Mouse (Mus musculus) forebrain, postnatal 0 days (tissue): ENCODE results near the gene Gm49387. TPM values are rescaled to one million over a fixed set of nuclear protein-coding genes. Genes with fewer than 3 reads are reported as not detected.

Experiments used
- ATAC-seq: fragments of 200-750 bp; cut with Nextera tagmentation; 2 replicates; pipeline ENCODE4 v1.8.0; 2017; ENCODE audit warnings: mild to moderate bottlenecking, moderate library complexity
- DNase-seq: peaks from one replicate; pipeline ENCODE4 v3.0.0-alpha.2; 2015
- H3K27ac ChIP-seq: fragments of 300-500 bp; sonication (generic); 2 replicates; pipeline ENCODE4 v1.5.1; 2014; ENCODE audit warnings: low read depth, mild to moderate bottlenecking, antibody characterized with exemption, low read length, moderate library complexity, mixed read lengths
- H3K27me3 ChIP-seq: fragments of 300-500 bp; sonication (generic); 2 replicates; pipeline ENCODE4 v1.6.1; 2014; ENCODE audit warnings: mild to moderate bottlenecking, low read length, mixed read lengths; ENCODE audit not compliant: insufficient read depth
- H3K36me3 ChIP-seq: fragments of 300-500 bp; sonication (generic); 2 replicates; pipeline ENCODE4 v1.6.1; 2014; ENCODE audit warnings: mild to moderate bottlenecking, moderate library complexity; ENCODE audit not compliant: insufficient read depth
- H3K4me1 ChIP-seq: fragments of 300-500 bp; sonication (generic); 2 replicates; pipeline ENCODE4 v1.6.1; 2014; ENCODE audit warnings: antibody characterized with exemption; ENCODE audit not compliant: insufficient read depth
- H3K4me2 ChIP-seq: fragments of 300-500 bp; sonication (generic); 2 replicates; pipeline ENCODE4 v1.6.1; 2014; ENCODE audit warnings: low read depth, mild to moderate bottlenecking, moderate library complexity
- H3K4me3 ChIP-seq: fragments of 300-500 bp; sonication (generic); 2 replicates; pipeline ENCODE4 v1.5.1; 2014; ENCODE audit warnings: low read depth, low read length, mixed read lengths
- H3K9ac ChIP-seq: fragments of 300-500 bp; sonication (generic); 2 replicates; pipeline ENCODE4 v1.6.1; 2014; ENCODE audit warnings: mild to moderate bottlenecking
- H3K9me3 ChIP-seq: fragments of 300-500 bp; sonication (generic); 2 replicates; pipeline ENCODE4 v1.6.1; 2016; ENCODE audit warnings: low read length
- CTCF ChIP-seq: sonication (generic); IDR thresholded peaks from 2 replicates; pipeline ENCODE4 v1.5.1; 2016; ENCODE audit warnings: antibody characterized with exemption, control low read depth, low read depth
- WGBS: fragments of 180-500 bp; shearing (Covaris S2); extraction: QIAGEN DNeasy Blood & Tissue Kit; methylation state at CpG from one replicate; pipeline ENCODE4 v1.1.7; 2014; 5-methylcytosine and 5-hydroxymethylcytosine counted together
- polyA plus RNA-seq: library from polyadenylated mRNA; unstranded; fragments of >200 nt; fragmentation: Nextera tagmentation; extraction: Ambion mirVana; gene quantifications from 2 replicates; pipeline ENCODE4 v1.2.1, GENCODE M21; 2015
- total RNA-seq: library from RNA; depleted of rRNA; stranded (reverse); fragments of >200 nt; gene quantifications from 2 replicates; pipeline ENCODE4 v1.2.3, GENCODE M21; 2014

The Gm49387 gene
- total and polyA plus RNA-seq, 2 experiments from 2014 or later, result 1.6 TPM; not detected in 1

GRCm38 (mm10) chr14:31655406-31655805 is 14.7 kb upstream of the Gm49387 start:
- no peak overlapping the region for H3K9ac ChIP-seq
- ATAC-seq, result no peak
- no peak for DNase-seq
- H3K36me3 ChIP-seq, result no peaks in the 10 kb centered on the region
- WGBS, result 77% methylated on average over 14 of the region's 14 CpGs
- no peak for TF ChIP-seq CTCF
- no peak overlapping the region for H3K27ac ChIP-seq
- peaks cover 3% of the 10 kb centered on the region; the same call in 1 of the 2 replicates for H3K4me1 ChIP-seq
- H3K4me3 ChIP-seq, result no peak overlapping the region
- no peaks in the 10 kb centered on the region for H3K27me3 ChIP-seq
- H3K9me3 ChIP-seq, result no peaks in the 10 kb centered on the region
- H3K4me2 ChIP-seq, result no peak overlapping the region

- no peak for ATAC-seq
- TF ChIP-seq CTCF, result no peak
- H3K4me3 ChIP-seq, result no peak overlapping the region
- no peak overlapping the region for H3K9ac ChIP-seq
- H3K27ac ChIP-seq, result no peak overlapping the region
- peaks cover 3% of the 10 kb centered on the region; the same call in 1 of the 2 replicates for H3K4me1 ChIP-seq
- no peaks in the 10 kb centered on the region for H3K36me3 ChIP-seq
- no peak overlapping the region for H3K4me2 ChIP-seq
- DNase-seq, result no peak
- no peaks in the 10 kb centered on the region for H3K27me3 ChIP-seq
- 82% methylated on average over 5 of the region's 5 CpGs for WGBS
- H3K9me3 ChIP-seq, result no peaks in the 10 kb centered on the region
Measured at GRCm38 (mm10) chr14:31654816-31655215, 14.1 kb upstream of the Gm49387 start.

GRCm38 (mm10) chr14:31653101-31653875 is 12.6 kb upstream of the Gm49387 start:
- no peak overlapping the region for H3K9ac ChIP-seq
- ATAC-seq (no peak), DNase-seq (no peak)
- no peak overlapping the region for H3K27ac ChIP-seq
- no peak overlapping the region for H3K4me2 ChIP-seq
- 85% methylated on average over 14 of the region's 14 CpGs for WGBS
- no peaks in the 10 kb centered on the region for H3K36me3 ChIP-seq
- H3K27me3 ChIP-seq, result no peaks in the 10 kb centered on the region
- H3K4me1 ChIP-seq, result peaks cover 3% of the 10 kb centered on the region; the same call in 1 of the 2 replicates
- H3K9me3 ChIP-seq, result no peaks in the 10 kb centered on the region
- H3K4me3 ChIP-seq, result no peak overlapping the region
- TF ChIP-seq CTCF, result no peak

- H3K27me3 ChIP-seq, result no peaks in the 10 kb centered on the region
- TF ChIP-seq CTCF, result no peak
- H3K9me3 ChIP-seq, result no peaks in the 10 kb centered on the region
- no peak overlapping the region for H3K4me2 ChIP-seq
- WGBS, result 83% methylated on average over 1 of the region's 1 CpGs
- H3K9ac ChIP-seq, result no peak overlapping the region
- H3K27ac ChIP-seq, result no peak overlapping the region
- no peaks in the 10 kb centered on the region for H3K36me3 ChIP-seq
- ATAC-seq (no peak), DNase-seq (no peak)
- no peak overlapping the region for H3K4me3 ChIP-seq
- peaks cover 3% of the 10 kb centered on the region; the same call in 1 of the 2 replicates for H3K4me1 ChIP-seq
Measured at GRCm38 (mm10) chr14:31652624-31653023, 11.9 kb upstream of the Gm49387 start.

- no peak for TF ChIP-seq CTCF
- DNase-seq (no peak), ATAC-seq (no peak)
- Histone ChIP-seq H3K27ac (no peak overlapping the region), H3K4me1 (no peaks in the 10 kb centered on the region), H3K4me3 (no peak overlapping the region), H3K36me3 (no peaks in the 10 kb centered on the region), H3K9me3 (no peaks in the 10 kb centered on the region), H3K9ac (no peak overlapping the region), H3K27me3 (no peaks in the 10 kb centered on the region), H3K4me2 (no peak overlapping the region)
- 77% methylated on average over 5 of the region's 5 CpGs for WGBS
Measured at GRCm38 (mm10) chr14:31652106-31652505, 11.4 kb upstream of the Gm49387 start.

GRCm38 (mm10) chr14:31651206-31651605 is 10.5 kb upstream of the Gm49387 start:
- Histone ChIP-seq H3K4me3 (no peak overlapping the region), H3K9ac (no peak overlapping the region), H3K4me1 (no peaks in the 10 kb centered on the region), H3K27ac (no peak overlapping the region), H3K4me2 (no peak overlapping the region), H3K9me3 (no peaks in the 10 kb centered on the region), H3K27me3 (no peaks in the 10 kb centered on the region), H3K36me3 (no peaks in the 10 kb centered on the region)
- no peak for TF ChIP-seq CTCF
- DNase-seq (no peak), ATAC-seq (no peak)
- WGBS, result 89% methylated on average over 7 of the region's 7 CpGs

GRCm38 (mm10) chr14:31650347-31650746 is 9.7 kb upstream of the Gm49387 start:
- DNase-seq (no peak), ATAC-seq (no peak)
- TF ChIP-seq CTCF, result peak; percentile 47
- H3K27me3 ChIP-seq, result no peaks in the 10 kb centered on the region
- no peaks in the 10 kb centered on the region for H3K36me3 ChIP-seq
- no peaks in the 10 kb centered on the region for H3K9me3 ChIP-seq
- H3K4me1 ChIP-seq, result no peaks in the 10 kb centered on the region
- WGBS, result 97% methylated on average over 3 of the region's 3 CpGs
- H3K4me2 ChIP-seq, result no peak overlapping the region
- H3K9ac ChIP-seq, result no peak overlapping the region
- H3K4me3 ChIP-seq, result no peak overlapping the region
- no peak overlapping the region for H3K27ac ChIP-seq
